8 mouse cellular contexts compared by ENCODE assay signal in genomic region chr4:115939295-115940102, GRCm38 (mm10). TPM values are rescaled to one million over a fixed set of nuclear protein-coding genes. Genes with fewer than 3 reads are reported as not detected.
DNase-seq lines count a peak whose midpoint lies in the region; ATAC-seq lines count a peak whose summit lies in the region.

Gene Dmbx1, minus strand, starts transcription at chr4:115939926.

- WGBS in forebrain, embryonic 10.5 days = under 1% methylated on average over 71 of the region's 71 CpGs
- WGBS in intestine, embryonic 16.5 days = under 1% methylated on average over 66 of the region's 71 CpGs

- DNase-seq in adrenal gland, adult 2 months = peak; percentile 42
- no peak for DNase-seq in adrenal gland, postnatal 25 days
- DNase-seq in 3134 (ENCODE audit: extremely low read depth, insufficient read length, low spot score) = peak; percentile 50
- DNase-seq in forebrain, embryonic 10.5 days (ENCODE audit: extremely low spot score, low spot score) = peak; percentile 80
- peak; percentile 26 for DNase-seq in lung, postnatal 14 days
- DNase-seq in natural killer cell, adult 2 months (ENCODE audit: low spot score in 2 of 2) = no peak
- no peak for DNase-seq in layer of hippocampus, adult 18-20 months (ENCODE audit: low spot score in 2 of 2)

- H3K36me3 ChIP-seq in forebrain, embryonic 10.5 days (replicated peaks) = no peaks in the 10 kb centered on the region
- no peaks in the 10 kb centered on the region for H3K36me3 ChIP-seq in intestine, embryonic 16.5 days (ENCODE audit: control insufficient read depth, insufficient read depth, low read length)

- no peaks in the 10 kb centered on the region for H3K9me3 ChIP-seq in forebrain, embryonic 10.5 days
- no peaks in the 10 kb centered on the region for H3K9me3 ChIP-seq in intestine, embryonic 16.5 days (ENCODE audit: control insufficient read depth, low read length)

- peaks cover 100% of the 10 kb centered on the region for H3K27me3 ChIP-seq in forebrain, embryonic 10.5 days (ENCODE audit: poor library complexity, severe bottlenecking)
- peaks cover 95% of the 10 kb centered on the region for H3K27me3 ChIP-seq in intestine, embryonic 16.5 days (replicated peaks; ENCODE audit: control insufficient read depth, insufficient read depth, low read length)

- peak within 1 kb of the TSS; percentile 56 for H3K4me3 ChIP-seq in forebrain, embryonic 10.5 days
- H3K4me3 ChIP-seq in intestine, embryonic 16.5 days (ENCODE audit: low read length) = peak within 1 kb of the TSS; percentile 38

- peaks cover 87% of the 10 kb centered on the region for H3K4me1 ChIP-seq in forebrain, embryonic 10.5 days
- H3K4me1 ChIP-seq in intestine, embryonic 16.5 days (ENCODE audit: control insufficient read depth, insufficient read depth, low read length) = peaks cover 7% of the 10 kb centered on the region

- ATAC-seq in intestine, embryonic 16.5 days = peak; percentile 69

- H3K4me2 ChIP-seq in intestine, embryonic 16.5 days (ENCODE audit: low read depth, low read length) = peak within 1 kb of the TSS; percentile 58

- peak within 1 kb of the TSS; percentile 65 for H3K27ac ChIP-seq in forebrain, embryonic 10.5 days
- no peak within 1 kb of the TSS for H3K27ac ChIP-seq in intestine, embryonic 16.5 days (ENCODE audit: low read length)

- H3K9ac ChIP-seq in intestine, embryonic 16.5 days (ENCODE audit: low read depth, low read length) = no peak within 1 kb of the TSS

RNA-seq across cellular contexts. Expression of gene Dmbx1, which starts in this region (rescaled TPM):
- total RNA-seq in adrenal gland, adult 2 months (2021) = not detected
- polyA plus RNA-seq in adrenal gland, adult 2 months (2012; rRNA removed) = not detected in 2 replicates
- total RNA-seq in adrenal gland, postnatal 25 days (2021) = not detected in 2 replicates
- 1.7 and 2.3 TPM in 2 replicates for polyA plus RNA-seq in forebrain, embryonic 10.5 days (2016; fragmentation: Nextera tagmentation; extraction: Ambion mirVana)
- not detected in 2 replicates for polyA plus RNA-seq in intestine, embryonic 16.5 days (2015; fragmentation: Nextera tagmentation; extraction: Ambion mirVana)
- not detected for total RNA-seq in layer of hippocampus, adult 18-20 months (2021)

Comparison
In these comparisons a context has a peak if more than half of its experiments do, and no peak if none do; other contexts are left out.
1. Peak in DNase-seq in adrenal gland, adult 2 months; RNA of the gene not detected or under 1 TPM.
2. Peak in ATAC-seq, H3K4me3 ChIP-seq and H3K4me2 ChIP-seq in intestine, embryonic 16.5 days; RNA of the gene not detected or under 1 TPM.
3. DNase-seq: peak in 3134 (single experiment), forebrain, embryonic 10.5 days (single experiment) and lung, postnatal 14 days (single experiment); none in adrenal gland, postnatal 25 days (single experiment), natural killer cell, adult 2 months (0 of 2) and layer of hippocampus, adult 18-20 months (0 of 2).